Mouse (Mus musculus) CD4-positive, CD25-positive, alpha-beta regulatory T cell, adult 2 months (primary cell): ENCODE measurements at regions not wholly inside any gene's neighbourhood (a gene's known extent, or its start where the extent isn't known, plus 50 kb on each side); places are given as distances from the start of the nearest gene placed in this dataset.
"Not testable (repeated sequence)": the region's sequence is repeated elsewhere in the genome, so short reads cannot be mapped to it uniquely, and the experiment has no call there.

ENCODE experiments used
- DNase-seq: peaks from one replicate; pipeline ENCODE4 v3.0.0-alpha.2; 2012; ENCODE audit warnings: low read depth, low spot score

DNA sequence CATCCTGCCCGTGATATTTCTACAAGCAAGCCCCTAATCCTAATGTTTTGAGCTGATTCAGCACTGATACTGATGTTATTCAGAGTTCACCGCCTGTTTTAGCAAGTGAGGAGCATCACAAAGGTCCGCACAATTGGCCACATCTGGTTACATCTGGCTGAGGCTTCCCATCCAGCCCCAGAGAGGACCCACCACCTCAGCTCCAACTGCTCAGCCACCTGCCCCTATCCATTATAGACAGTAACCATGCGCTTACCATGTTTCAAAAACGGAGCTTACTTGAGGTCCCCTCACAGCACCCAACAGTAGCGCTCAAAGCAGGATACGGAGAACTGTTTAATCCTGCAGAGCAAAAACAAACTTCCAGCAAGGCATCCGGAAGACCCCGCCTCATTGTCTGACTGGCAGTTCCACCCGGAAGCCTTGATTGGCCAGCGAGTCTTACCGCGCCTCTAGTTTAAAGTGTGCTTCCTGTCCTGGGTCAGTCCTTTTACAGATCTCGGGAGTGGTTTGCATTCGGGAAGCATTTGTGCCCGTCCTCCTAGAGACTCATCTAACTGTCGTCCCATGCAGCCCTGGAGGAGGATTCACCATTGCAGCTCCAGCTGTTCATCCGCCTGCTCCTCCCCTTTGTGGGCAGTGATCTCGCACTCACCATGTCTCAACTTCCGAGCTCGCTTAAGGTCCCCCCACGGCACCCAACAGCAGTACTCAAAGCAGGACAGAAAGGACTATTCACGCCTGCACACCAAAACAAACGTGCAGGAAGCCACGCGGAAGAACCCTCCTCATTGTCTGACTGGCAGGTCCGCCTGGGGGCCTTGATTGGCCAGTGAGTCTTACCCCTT, 69.9 kb upstream of the Zfp825 start:
- peak; percentile 74 for DNase-seq

DNA sequence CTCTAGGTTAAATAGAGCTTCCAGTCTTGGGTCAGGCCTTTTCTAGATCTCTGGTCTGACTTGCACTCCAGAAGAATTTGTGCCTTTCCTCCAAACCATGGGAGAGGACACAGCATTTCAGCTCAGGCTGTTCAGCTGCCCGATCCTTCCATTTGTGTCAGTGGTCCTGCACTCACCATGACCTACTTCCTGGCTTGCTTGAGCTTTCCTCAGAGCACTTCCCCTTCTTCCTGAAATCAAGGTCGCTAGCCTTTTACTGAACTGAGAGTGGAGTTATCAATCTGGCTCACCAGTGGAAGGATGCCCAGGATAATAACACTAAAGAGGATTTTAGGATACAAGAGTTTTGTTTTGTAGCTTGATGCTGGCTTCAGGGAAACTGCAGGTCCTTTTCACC, 70.5 kb upstream of the Zfp825 start:
- DNase-seq, result not testable (repeated sequence)

DNA sequence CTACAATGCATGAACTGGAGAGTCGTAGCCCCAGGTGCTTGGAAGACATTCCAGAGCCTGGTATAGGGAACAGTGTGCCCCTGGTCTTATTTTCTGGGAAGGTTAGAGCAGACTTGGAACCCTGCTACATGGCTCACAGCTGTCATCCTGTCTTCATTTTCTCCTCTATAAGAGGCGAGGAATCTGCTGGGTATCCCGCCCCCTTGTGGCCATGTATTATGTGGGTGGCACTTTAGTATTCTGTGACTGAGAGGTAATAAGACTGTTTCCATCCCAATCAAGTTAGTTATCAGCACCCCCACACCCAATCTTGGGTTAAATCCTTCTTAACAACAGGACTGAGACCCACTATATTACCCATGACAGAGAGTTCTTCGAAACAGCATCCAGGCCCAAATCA, 69.4 kb upstream of the Erap1 start:
- DNase-seq, result peak; percentile 70
